Mouse (Mus musculus): ENCODE data around the gene Tap1. TPM values are rescaled to one million over a fixed set of nuclear protein-coding genes. Genes with fewer than 3 reads are reported as not detected.

Gene Tap1
- polyA plus RNA-seq, 1 experiment: 0.62 TPM

GRCm38 (mm10) chr17:34206731-34207130, 19.4 kb downstream of the Tap1 start:
- Histone ChIP-seq H3ac (ENCODE audit: control insufficient read depth, insufficient read length) (no peak overlapping the region), H3K4me2 (ENCODE audit: low read depth) (no peak overlapping the region), H3K79me2 (ENCODE audit: control insufficient read depth, insufficient read depth) (no peaks in the 10 kb centered on the region), H3K4me3 (no peak overlapping the region), H3K27me3 (ENCODE audit: control insufficient read depth, insufficient read depth, insufficient read length) (no peaks in the 10 kb centered on the region), H3K36me3 (ENCODE audit: control insufficient read depth, insufficient read depth) (no peaks in the 10 kb centered on the region)
- no peak for TF ChIP-seq MAX (IDR thresholded peaks at IDR 0.05; ENCODE audit: low read depth)
- no peak for TF ChIP-seq REST (IDR thresholded peaks at IDR 0.05; ENCODE audit: insufficient read depth, insufficient read length)
- no peak for TF ChIP-seq MYOD1 (IDR thresholded peaks at IDR 0.05; ENCODE audit: control insufficient read depth in 1 of 3, insufficient read length in 2 of 3, low read depth in 2 of 3)
- TF ChIP-seq POLR2AphosphoS2 (IDR thresholded peaks at IDR 0.05; ENCODE audit: insufficient read length, low read depth): no peak
- TF ChIP-seq TCF12 (IDR thresholded peaks at IDR 0.05; ENCODE audit: insufficient read depth, poor library complexity, severe bottlenecking): no peak
- no peak for TF ChIP-seq MYOG (IDR thresholded peaks at IDR 0.05; ENCODE audit: control insufficient read depth in 1 of 3, insufficient read depth in 1 of 3, insufficient read length in 2 of 3, low read depth in 2 of 3)
- TF ChIP-seq SRF (IDR thresholded peaks at IDR 0.05; ENCODE audit: control insufficient read depth, insufficient read length, low read depth): no peak
- TF ChIP-seq E2F4 (IDR thresholded peaks at IDR 0.05; ENCODE audit: insufficient read depth): no peak
- no peak for TF ChIP-seq CEBPB (IDR thresholded peaks at IDR 0.05; ENCODE audit: insufficient read depth, poor library complexity, severe bottlenecking)
- TF ChIP-seq POLR2A (IDR thresholded peaks at IDR 0.05; ENCODE audit: insufficient read length, low read depth): no peak
- TF ChIP-seq TCF3 (IDR thresholded peaks at IDR 0.05; ENCODE audit: insufficient read length, low read depth): no peak
- no peak for TF ChIP-seq USF1 (IDR thresholded peaks at IDR 0.05; ENCODE audit: low read depth)

- Histone ChIP-seq H3K79me2 (ENCODE audit: control insufficient read depth, insufficient read depth) (no peaks in the 10 kb centered on the region), H3ac (ENCODE audit: control insufficient read depth, insufficient read length) (no peak overlapping the region), H3K27me3 (ENCODE audit: control insufficient read depth, insufficient read depth, insufficient read length) (peaks cover 5% of the 10 kb centered on the region), H3K4me2 (ENCODE audit: low read depth) (no peak overlapping the region), H3K36me3 (ENCODE audit: control insufficient read depth, insufficient read depth) (no peaks in the 10 kb centered on the region), H3K4me3 (no peak overlapping the region)
- TF ChIP-seq SRF (IDR thresholded peaks at IDR 0.05; ENCODE audit: control insufficient read depth, insufficient read length, low read depth): no peak
- no peak for TF ChIP-seq TCF12 (IDR thresholded peaks at IDR 0.05; ENCODE audit: insufficient read depth, poor library complexity, severe bottlenecking)
- no peak for TF ChIP-seq CEBPB (IDR thresholded peaks at IDR 0.05; ENCODE audit: insufficient read depth, poor library complexity, severe bottlenecking)
- TF ChIP-seq POLR2A (IDR thresholded peaks at IDR 0.05; ENCODE audit: insufficient read length, low read depth): no peak
- TF ChIP-seq E2F4 (IDR thresholded peaks at IDR 0.05; ENCODE audit: insufficient read depth): no peak
- TF ChIP-seq MYOG (IDR thresholded peaks at IDR 0.05; ENCODE audit: control insufficient read depth in 1 of 3, insufficient read depth in 1 of 3, insufficient read length in 2 of 3, low read depth in 2 of 3): no peak
- no peak for TF ChIP-seq TCF3 (IDR thresholded peaks at IDR 0.05; ENCODE audit: insufficient read length, low read depth)
Measured at GRCm38 (mm10) chr17:34207456-34207855, 20.1 kb downstream of the Tap1 start.

GRCm38 (mm10) chr17:34207866-34208265, 20.5 kb downstream of the Tap1 start:
- Histone ChIP-seq H3K27me3 (ENCODE audit: control insufficient read depth, insufficient read depth, insufficient read length) (peaks cover 5% of the 10 kb centered on the region), H3K4me2 (ENCODE audit: low read depth) (no peak overlapping the region), H3ac (ENCODE audit: control insufficient read depth, insufficient read length) (no peak overlapping the region), H3K4me3 (no peak overlapping the region), H3K36me3 (ENCODE audit: control insufficient read depth, insufficient read depth) (no peaks in the 10 kb centered on the region), H3K79me2 (ENCODE audit: control insufficient read depth, insufficient read depth) (no peaks in the 10 kb centered on the region)
- TF ChIP-seq SRF (IDR thresholded peaks at IDR 0.05; ENCODE audit: control insufficient read depth, insufficient read length, low read depth) (no peak), REST (IDR thresholded peaks at IDR 0.05; ENCODE audit: insufficient read depth, insufficient read length) (no peak), TCF12 (IDR thresholded peaks at IDR 0.05; ENCODE audit: insufficient read depth, poor library complexity, severe bottlenecking) (no peak), USF1 (IDR thresholded peaks at IDR 0.05; ENCODE audit: low read depth) (no peak), TCF3 (IDR thresholded peaks at IDR 0.05; ENCODE audit: insufficient read length, low read depth) (no peak), POLR2A (IDR thresholded peaks at IDR 0.05; ENCODE audit: insufficient read length, low read depth) (no peak), E2F4 (IDR thresholded peaks at IDR 0.05; ENCODE audit: insufficient read depth) (no peak), MYOD1 (IDR thresholded peaks at IDR 0.05; ENCODE audit: control insufficient read depth in 1 of 3, insufficient read length in 2 of 3, low read depth in 2 of 3) (no peak), CEBPB (IDR thresholded peaks at IDR 0.05; ENCODE audit: insufficient read depth, poor library complexity, severe bottlenecking) (no peak), MAX (IDR thresholded peaks at IDR 0.05; ENCODE audit: low read depth) (no peak), POLR2AphosphoS2 (IDR thresholded peaks at IDR 0.05; ENCODE audit: insufficient read length, low read depth) (no peak), MYOG (IDR thresholded peaks at IDR 0.05; ENCODE audit: control insufficient read depth in 1 of 3, insufficient read depth in 1 of 3, insufficient read length in 2 of 3, low read depth in 2 of 3) (no peak)

- Histone ChIP-seq H3K36me3 (ENCODE audit: control insufficient read depth, insufficient read depth) (no peaks in the 10 kb centered on the region), H3K79me2 (ENCODE audit: control insufficient read depth, insufficient read depth) (no peaks in the 10 kb centered on the region), H3K4me2 (ENCODE audit: low read depth) (no peak overlapping the region), H3ac (ENCODE audit: control insufficient read depth, insufficient read length) (no peak overlapping the region), H3K27me3 (ENCODE audit: control insufficient read depth, insufficient read depth, insufficient read length) (peaks cover 5% of the 10 kb centered on the region), H3K4me3 (no peak overlapping the region)
- TF ChIP-seq USF1 (IDR thresholded peaks at IDR 0.05; ENCODE audit: low read depth) (no peak), MYOD1 (IDR thresholded peaks at IDR 0.05; ENCODE audit: control insufficient read depth in 1 of 3, insufficient read length in 2 of 3, low read depth in 2 of 3) (no peak), E2F4 (IDR thresholded peaks at IDR 0.05; ENCODE audit: insufficient read depth) (no peak), POLR2AphosphoS2 (IDR thresholded peaks at IDR 0.05; ENCODE audit: insufficient read length, low read depth) (no peak), MAX (IDR thresholded peaks at IDR 0.05; ENCODE audit: low read depth) (no peak), REST (IDR thresholded peaks at IDR 0.05; ENCODE audit: insufficient read depth, insufficient read length) (no peak), CEBPB (IDR thresholded peaks at IDR 0.05; ENCODE audit: insufficient read depth, poor library complexity, severe bottlenecking) (no peak), TCF3 (IDR thresholded peaks at IDR 0.05; ENCODE audit: insufficient read length, low read depth) (no peak), POLR2A (IDR thresholded peaks at IDR 0.05; ENCODE audit: insufficient read length, low read depth) (no peak)
Measured at GRCm38 (mm10) chr17:34208421-34208820, 21.1 kb downstream of the Tap1 start.

- peaks cover 15% of the 10 kb centered on the region for H3K27me3 ChIP-seq (ENCODE audit: control insufficient read depth, insufficient read depth, insufficient read length)
- H3K4me3 ChIP-seq: no peak overlapping the region
- no peak for TF ChIP-seq REST (IDR thresholded peaks at IDR 0.05; ENCODE audit: insufficient read depth, insufficient read length)
- no peak for TF ChIP-seq MYOG (IDR thresholded peaks at IDR 0.05; ENCODE audit: control insufficient read depth in 1 of 3, insufficient read depth in 1 of 3, insufficient read length in 2 of 3, low read depth in 2 of 3)
- TF ChIP-seq E2F4 (IDR thresholded peaks at IDR 0.05; ENCODE audit: insufficient read depth): no peak
- TF ChIP-seq POLR2A (IDR thresholded peaks at IDR 0.05; ENCODE audit: insufficient read length, low read depth): no peak
- no peak for TF ChIP-seq TCF3 (IDR thresholded peaks at IDR 0.05; ENCODE audit: insufficient read length, low read depth)
- TF ChIP-seq MYOD1 (IDR thresholded peaks at IDR 0.05; ENCODE audit: control insufficient read depth in 1 of 3, insufficient read length in 2 of 3, low read depth in 2 of 3): no peak
- no peak for TF ChIP-seq USF1 (IDR thresholded peaks at IDR 0.05; ENCODE audit: low read depth)
- no peak for TF ChIP-seq POLR2AphosphoS2 (IDR thresholded peaks at IDR 0.05; ENCODE audit: insufficient read length, low read depth)
- no peak for TF ChIP-seq SRF (IDR thresholded peaks at IDR 0.05; ENCODE audit: control insufficient read depth, insufficient read length, low read depth)
- TF ChIP-seq CEBPB (IDR thresholded peaks at IDR 0.05; ENCODE audit: insufficient read depth, poor library complexity, severe bottlenecking): no peak
- no peak for TF ChIP-seq MAX (IDR thresholded peaks at IDR 0.05; ENCODE audit: low read depth)
- no peak for TF ChIP-seq TCF12 (IDR thresholded peaks at IDR 0.05; ENCODE audit: insufficient read depth, poor library complexity, severe bottlenecking)
- H3K36me3 ChIP-seq (ENCODE audit: control insufficient read depth, insufficient read depth): no peaks in the 10 kb centered on the region
- no peak overlapping the region for H3K4me2 ChIP-seq (ENCODE audit: low read depth)
- H3K79me2 ChIP-seq (ENCODE audit: control insufficient read depth, insufficient read depth): no peaks in the 10 kb centered on the region
- no peak overlapping the region for H3ac ChIP-seq (ENCODE audit: control insufficient read depth, insufficient read length)
Measured at GRCm38 (mm10) chr17:34209680-34210079, 22.3 kb downstream of the Tap1 start.
